In the genomic region with DNA sequence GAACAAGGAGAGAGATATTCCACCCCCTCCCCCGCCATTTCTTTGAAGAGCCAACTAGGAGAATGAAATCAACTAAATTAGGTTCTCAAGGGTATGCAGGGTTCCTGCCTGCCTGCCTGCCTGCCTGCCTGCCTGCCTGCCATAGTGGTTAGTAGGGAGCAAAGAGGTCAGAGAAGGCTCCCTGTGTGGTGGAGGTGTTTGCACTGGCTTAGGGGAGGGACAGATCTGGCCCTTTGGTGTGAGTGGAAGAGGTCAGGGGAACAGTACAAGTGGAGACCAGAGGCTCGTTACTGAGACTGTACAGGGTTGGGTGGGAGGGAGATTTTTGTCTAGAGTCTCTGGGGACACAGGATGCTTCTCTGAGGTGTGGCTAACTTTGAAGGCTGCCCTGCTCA, we compare ENCODE assay signal across 11 mouse cellular contexts. TPM values are rescaled to one million over a fixed set of nuclear protein-coding genes. Genes with fewer than 3 reads are reported as not detected.
DNase-seq lines count a peak whose midpoint lies in the region; ATAC-seq and TF ChIP-seq lines count a peak whose summit lies in the region.
"Had no signal": no experiment of that assay in that cellular context is flagged by ENCODE, and none has a peak within 500 bp of the region (broad histone marks: within the 10 kb centered on the region; RNA-seq: fewer than 3 reads in every experiment).

No protein-coding gene starts in this region.

- intact Hi-C loops in gastrocnemius, adult 2 months (cut with DNase I) = no loop called here

- peaks cover 35% of the 10 kb centered on the region for H3K4me1 ChIP-seq in brown adipose tissue, adult 24 weeks (ENCODE audit: control insufficient read depth, insufficient read depth, insufficient read length, low read length)
- H3K4me1 ChIP-seq in liver, embryonic 12.5 days = peaks cover 62% of the 10 kb centered on the region

- H3K27ac ChIP-seq in gastrocnemius, adult 2 months = peak overlapping the region; percentile 93
- peak overlapping the region; percentile 59 for H3K27ac ChIP-seq in brown adipose tissue, adult 24 weeks (replicated peaks; ENCODE audit: low read depth, low read length)
- peak overlapping the region; percentile 57; the same call in 1 of the 2 replicates for H3K27ac ChIP-seq in liver, embryonic 12.5 days

- H3K27me3 ChIP-seq in liver, embryonic 12.5 days (replicated peaks) = no peaks in the 10 kb centered on the region

- no peaks in the 10 kb centered on the region for H3K36me3 ChIP-seq in liver, embryonic 12.5 days

- 46% methylated on average over 2 of the region's 2 CpGs for WGBS in liver, embryonic 12.5 days (ENCODE audit: insufficient replicate concordance)

- no peak overlapping the region for H3K9ac ChIP-seq in liver, embryonic 12.5 days
- H3K9ac ChIP-seq: forebrain, postnatal 0 days had no signal

- peak overlapping the region; percentile 99 for H3K4me2 ChIP-seq in liver, embryonic 12.5 days

- no peak for TF ChIP-seq CTCF in gastrocnemius, adult 2 months (IDR thresholded peaks at IDR 0.05)

- H3K4me3 ChIP-seq in gastrocnemius, adult 2 months = peak overlapping the region; percentile 96
- peak overlapping the region; percentile 90 for H3K4me3 ChIP-seq in brown adipose tissue, adult 24 weeks (ENCODE audit: insufficient read depth, low read depth, low read length)
- no peak overlapping the region for H3K4me3 ChIP-seq in liver, embryonic 12.5 days

- no peak for ATAC-seq in liver, embryonic 12.5 days
- ATAC-seq: forebrain, postnatal 0 days had no signal

- H3K9me3 ChIP-seq in liver, embryonic 12.5 days (replicated peaks) = no peaks in the 10 kb centered on the region

- no peak for DNase-seq in gastrocnemius, adult 2 months
- DNase-seq in gastrocnemius, adult 8-10 months (ENCODE audit: low spot score in 2 of 2) = no peak
- peak; percentile 25 for DNase-seq in kidney, adult 18-20 months
- DNase-seq in kidney, postnatal 4 days = no peak
- no peak for DNase-seq in thymus, postnatal 10 days (ENCODE audit: low spot score in 2 of 2)
- DNase-seq in cerebellum, adult 9-11 months = no peak
- DNase-seq: forebrain, postnatal 0 days; lung, postnatal 4 days had no signal

RNA-seq across cellular contexts. Expression of a gene that starts 1.7 kb away (rescaled TPM):
- total RNA-seq in gastrocnemius, adult 2 months (2021) = 10 to 100 TPM; 17.2 to 18.7 TPM
- 10 to 100 TPM; 15.4 to 22.5 (median 19.0) TPM for total RNA-seq in gastrocnemius, adult 8-10 months (2022)
- 57.7 and 90.3 TPM in 2 replicates for polyA plus RNA-seq in brown adipose tissue, adult 24 weeks (2012; ENCODE audit: insufficient read depth, insufficient read length, missing spikeins)
- polyA plus RNA-seq in liver, embryonic 12.5 days (2016; fragmentation: Nextera tagmentation; extraction: Ambion mirVana) = 41.5 and 42.6 TPM in 2 replicates

RNA-seq across cellular contexts. Expression of a gene that starts 26.9 kb away (rescaled TPM):
- 100 to 1,000 TPM; 113 to 123 TPM for total RNA-seq in gastrocnemius, adult 2 months (2021)
- total RNA-seq in gastrocnemius, adult 8-10 months (2022) = 100 to 1,000 TPM; 121 to 134 (median 131) TPM
- 68.4 and 68.7 TPM in 2 replicates for polyA plus RNA-seq in brown adipose tissue, adult 24 weeks (2012; ENCODE audit: insufficient read depth, insufficient read length, missing spikeins)
- 16.5 and 17.0 TPM in 2 replicates for polyA plus RNA-seq in liver, embryonic 12.5 days (2016; fragmentation: Nextera tagmentation; extraction: Ambion mirVana)

RNA-seq across cellular contexts. Expression of a gene that starts 41.1 kb away (rescaled TPM):
- total RNA-seq in gastrocnemius, adult 2 months (2021) = 10 to 100 TPM; 58.9 to 99.2 TPM
- total RNA-seq in gastrocnemius, adult 8-10 months (2022) = 10 to 100 TPM; 81.6 to 86.2 (median 81.9) TPM
- 0.63 TPM in 1 of 2 replicates, not detected in the other for polyA plus RNA-seq in brown adipose tissue, adult 24 weeks (2012; ENCODE audit: insufficient read depth, insufficient read length, missing spikeins)
- 0.11 and 0.14 TPM in 2 replicates for polyA plus RNA-seq in liver, embryonic 12.5 days (2016; fragmentation: Nextera tagmentation; extraction: Ambion mirVana)
- total RNA-seq: MEL had no signal

RNA-seq across cellular contexts. Expression of a gene that starts 59.5 kb away (rescaled TPM):
- under 1 TPM in 1 of 2 experiments, not detected in 1; 0.97 TPM for total RNA-seq in gastrocnemius, adult 2 months (2021)
- under 1 TPM in 1 of 4 experiments, not detected in 3; 0.94 TPM for total RNA-seq in gastrocnemius, adult 8-10 months (2022)
- 1.3 TPM in 1 of 2 replicates, not detected in the other for polyA plus RNA-seq in brown adipose tissue, adult 24 weeks (2012; ENCODE audit: insufficient read depth, insufficient read length, missing spikeins)
- polyA plus RNA-seq in liver, embryonic 12.5 days (2016; fragmentation: Nextera tagmentation; extraction: Ambion mirVana) = 2.4 and 2.5 TPM in 2 replicates
